Mouse (Mus musculus) B cell, adult 2 months (primary cell): ENCODE data around the gene Vmn2r31.
"Not testable (repeated sequence)": the region's sequence is repeated elsewhere in the genome, so short reads cannot be mapped to it uniquely, and the experiment has no call there.

Source experiments
- DNase-seq, 2 experiments: peaks; one replicate each; pipeline ENCODE4 v3.0.0; 2022

Vmn2r31 gene

DNA sequence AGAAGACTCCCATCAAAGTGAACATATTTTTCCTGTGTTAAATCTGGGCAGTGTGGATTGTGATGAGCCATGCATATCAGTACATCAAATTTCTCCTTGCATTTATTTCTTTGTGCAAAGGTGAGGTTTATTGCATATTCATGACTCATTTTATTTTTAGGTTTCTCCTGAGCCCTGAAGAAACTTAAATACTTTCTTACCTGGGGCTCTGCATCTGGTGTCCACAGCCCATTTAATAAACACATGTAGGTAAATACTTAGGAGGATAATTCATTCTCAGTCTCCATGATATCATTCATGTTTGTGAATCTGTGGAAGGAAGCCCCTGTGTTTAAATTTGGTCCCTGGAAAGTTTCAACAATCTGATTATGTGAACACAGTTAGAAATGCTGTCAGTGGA is at the start of gene Vmn2r31:
Gene Vmn2r31, minus strand, starts transcription at position 101 of the 400 bp plus-strand sequence.
- not testable (repeated sequence) for DNase-seq

- not testable (repeated sequence) for DNase-seq
These were observed 25.1 kb downstream of the Vmn2r31 start, which contains the start of gene Gm45783 for GRCm38 (mm10) chr7:7374431-7374830. TSS of gene Gm45783 (minus strand) at chr7:7374573.

DNA sequence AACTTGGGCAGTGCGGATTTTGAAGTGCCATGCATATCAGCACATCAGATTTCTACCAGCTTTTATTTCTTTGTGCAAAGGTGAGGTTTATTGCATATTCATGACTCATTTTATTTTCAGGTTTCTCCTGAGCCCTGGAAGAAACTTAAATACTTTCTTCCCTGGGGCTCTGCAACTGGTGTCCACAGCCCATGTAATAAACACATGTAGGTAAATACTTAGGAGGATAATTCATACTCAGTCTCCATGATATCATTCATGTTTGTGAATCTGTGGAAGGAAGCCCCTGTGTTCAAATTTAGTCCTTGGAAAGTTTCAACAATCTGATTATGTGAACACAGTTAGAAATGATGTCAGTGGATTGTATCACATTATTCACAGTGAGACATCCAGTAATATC is 62.0 kb downstream of the Vmn2r31 start, which contains the start of gene Vmn2r30:
Gene Vmn2r30, minus strand, starts transcription at position 101 of the 400 bp plus-strand sequence.
- not testable (repeated sequence) for DNase-seq
